Mouse (Mus musculus): ENCODE measurements at regions not wholly inside any gene's neighbourhood (a gene's known extent, or its start where the extent isn't known, plus 50 kb on each side); places are given as distances from the start of the nearest gene placed in this dataset.

DNA sequence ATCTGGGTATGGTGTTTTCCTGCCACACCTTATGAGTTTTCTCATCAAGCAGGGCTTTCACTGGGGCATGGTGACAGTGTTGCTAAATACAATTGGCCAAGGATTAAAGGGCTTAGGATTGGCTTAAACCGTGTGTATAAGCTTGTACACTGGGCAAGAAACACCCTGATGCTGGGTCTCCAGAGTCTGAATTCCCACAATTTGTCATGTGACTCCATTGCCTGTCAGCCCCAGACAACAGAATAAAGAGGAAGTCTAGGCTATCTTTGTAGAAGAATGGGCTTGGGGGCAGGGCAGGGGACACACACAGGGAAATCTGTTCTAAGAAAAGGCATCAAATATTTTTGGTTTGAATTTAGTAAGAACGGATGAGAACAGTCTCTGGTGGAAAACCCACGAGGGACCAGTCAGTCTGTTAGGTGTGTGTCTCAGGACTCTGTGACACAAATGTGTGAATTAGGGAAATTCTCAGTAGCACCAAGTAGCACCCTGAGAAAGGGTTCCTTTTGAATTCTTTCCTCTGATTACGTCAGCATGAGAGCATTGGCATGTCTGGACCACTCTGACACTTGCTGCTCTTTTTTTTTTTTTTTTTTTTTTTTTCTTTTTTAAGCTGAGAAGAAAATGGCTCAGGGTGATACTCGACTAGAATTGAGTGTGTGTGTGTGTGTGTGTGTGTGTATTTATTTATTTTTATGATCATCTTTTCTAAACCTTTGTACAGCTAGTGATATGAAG, 235.5 kb upstream of the Tbl1xr1 start:
- no peak for TF ChIP-seq CTCF (conservative IDR thresholded peaks at IDR 0.05 in 1 of 2, IDR thresholded peaks at IDR 0.05 in 1 of 2; ENCODE audit: low read depth in 2 of 2, low read length in 2 of 2)
- peak; percentile 24; the same call in 1 of the 2 replicates for TF ChIP-seq USF1 (IDR thresholded peaks at IDR 0.05; ENCODE audit: low read depth, low read length)
- no peak for TF ChIP-seq POLR2A (IDR thresholded peaks at IDR 0.05; ENCODE audit: low read depth, low read length)
- TF ChIP-seq PAX5 (IDR thresholded peaks at IDR 0.05; ENCODE audit: low read length), result no peak
- TF ChIP-seq UBTF (IDR thresholded peaks at IDR 0.05; ENCODE audit: low read depth, low read length), result no peak
- no peak for TF ChIP-seq ZC3H11A (IDR thresholded peaks at IDR 0.05; ENCODE audit: low read depth, low read length)
- TF ChIP-seq TCF12 (IDR thresholded peaks at IDR 0.05; ENCODE audit: low read depth, low read length), result no peak
- no peak for TF ChIP-seq HCFC1 (IDR thresholded peaks at IDR 0.05; ENCODE audit: low read depth, low read length)
- no peak for TF ChIP-seq MEF2A (IDR thresholded peaks at IDR 0.05; ENCODE audit: borderline replicate concordance, low read depth, low read length)
- no peak for TF ChIP-seq RCOR1 (conservative IDR thresholded peaks at IDR 0.05; ENCODE audit: low read depth, low read length)
- no peak for TF ChIP-seq TBP (conservative IDR thresholded peaks at IDR 0.05; ENCODE audit: low read depth, low read length)
- TF ChIP-seq EP300 (IDR thresholded peaks at IDR 0.05; ENCODE audit: low read length), result no peak
- TF ChIP-seq CHD1 (IDR thresholded peaks at IDR 0.05; ENCODE audit: low read depth, low read length), result no peak
- TF ChIP-seq ZMIZ1 (IDR thresholded peaks at IDR 0.05; ENCODE audit: low read depth, low read length), result no peak

Measured in CH12.LX (cell line).